Mouse (Mus musculus): ENCODE measurements around the gene Dpy19l1. TPM values are rescaled to one million over a fixed set of nuclear protein-coding genes. Genes with fewer than 3 reads are reported as not detected.

Dpy19l1 gene
- polyA plus RNA-seq, 1 experiment, result 20.1 TPM

GRCm38 (mm10) chr9:24467186-24467585 lies 35.8 kb downstream of the Dpy19l1 start:
- Histone ChIP-seq H3ac (ENCODE audit: control insufficient read depth, insufficient read length, low read depth) (no peak overlapping the region), H3K79me3 (ENCODE audit: low read depth) (no peaks in the 10 kb centered on the region), H3K27me3 (ENCODE audit: control insufficient read depth, insufficient read depth, insufficient read length) (no peaks in the 10 kb centered on the region), H3K4me3 (ENCODE audit: insufficient read depth, poor library complexity, severe bottlenecking) (no peak overlapping the region), H3K36me3 (ENCODE audit: control insufficient read depth, insufficient read depth) (peaks cover 10% of the 10 kb centered on the region), H3K79me2 (ENCODE audit: control insufficient read depth, insufficient read depth) (peaks cover 22% of the 10 kb centered on the region)
- TF ChIP-seq USF1 (IDR thresholded peaks at IDR 0.05; ENCODE audit: low read depth), result no peak
- TF ChIP-seq MAX (IDR thresholded peaks at IDR 0.05), result no peak
- no peak for TF ChIP-seq CEBPB (IDR thresholded peaks at IDR 0.05; ENCODE audit: low read depth)
- TF ChIP-seq MYOG (IDR thresholded peaks at IDR 0.05; ENCODE audit: control insufficient read depth, extremely low read depth, insufficient read length), result no peak
- TF ChIP-seq FOSL1 (IDR thresholded peaks at IDR 0.05; ENCODE audit: insufficient read depth, low read length, poor library complexity, severe bottlenecking), result no peak
- TF ChIP-seq MYOD1 (IDR thresholded peaks at IDR 0.05; ENCODE audit: control insufficient read depth, insufficient read length, low read depth), result no peak
- TF ChIP-seq CTCF (IDR thresholded peaks at IDR 0.05; ENCODE audit: control insufficient read depth, insufficient read depth, insufficient read length), result no peak

DNA sequence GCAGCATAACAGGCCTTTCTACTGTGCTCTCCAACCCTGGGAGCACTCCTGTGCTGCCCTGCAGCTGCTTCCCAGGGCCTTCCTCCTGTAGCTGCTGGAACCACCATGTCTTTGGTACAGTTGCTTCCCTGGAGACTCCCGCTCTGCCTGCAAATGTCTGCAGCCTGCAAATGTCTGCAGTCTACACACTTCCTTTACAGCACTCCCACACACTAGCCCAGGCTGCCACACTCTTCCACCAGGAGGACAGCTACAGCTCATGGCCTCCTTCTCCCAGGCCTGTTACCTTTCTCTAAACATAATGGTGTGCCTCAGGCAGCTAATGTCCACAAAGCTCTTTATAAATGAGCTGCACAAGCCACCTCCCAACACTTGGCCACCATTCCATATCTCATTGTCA lies 36.3 kb downstream of the Dpy19l1 start:
- H3K4me3 ChIP-seq (ENCODE audit: insufficient read depth, poor library complexity, severe bottlenecking), result no peak overlapping the region

DNA sequence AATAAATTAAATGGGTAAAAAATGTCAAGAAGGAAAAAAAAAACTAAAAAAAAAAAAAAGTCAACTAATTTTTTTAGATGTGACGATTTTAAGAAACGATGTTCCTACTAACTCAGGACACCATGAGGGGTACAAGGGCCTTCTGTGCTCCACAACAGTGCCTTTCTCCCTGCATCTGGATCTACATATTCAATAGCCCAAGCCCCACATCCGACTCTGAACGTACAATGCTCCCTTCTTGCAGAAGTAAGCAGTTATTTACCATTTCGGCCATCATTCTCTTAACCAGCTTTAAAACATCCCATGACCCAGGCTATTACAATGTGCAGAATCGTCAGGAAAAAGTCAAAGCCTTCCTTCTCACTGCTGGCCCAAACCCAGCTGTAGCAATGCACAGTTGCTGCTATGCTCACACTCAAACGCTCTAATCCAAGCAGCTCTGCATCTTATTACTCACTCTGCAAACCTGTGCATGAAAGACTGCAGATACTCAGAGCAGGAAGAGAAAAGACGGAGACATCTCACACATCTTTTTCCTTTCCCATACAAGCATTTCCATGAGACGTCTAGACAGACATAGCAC lies 41.5 kb downstream of the Dpy19l1 start:
- no peak for TF ChIP-seq CEBPB (IDR thresholded peaks at IDR 0.05; ENCODE audit: low read depth)
- TF ChIP-seq MYOG (IDR thresholded peaks at IDR 0.05; ENCODE audit: control insufficient read depth, extremely low read depth, insufficient read length), result no peak

More for the DNA sequence above, 36.3 kb downstream of the Dpy19l1 start:
- H3K27me3 ChIP-seq (ENCODE audit: control insufficient read depth, insufficient read depth, insufficient read length), result no peaks in the 10 kb centered on the region
- H3K79me2 ChIP-seq (ENCODE audit: control insufficient read depth, insufficient read depth), result peaks cover 20% of the 10 kb centered on the region
- H3K36me3 ChIP-seq (ENCODE audit: control insufficient read depth, insufficient read depth), result peaks cover 10% of the 10 kb centered on the region
- no peak overlapping the region for H3ac ChIP-seq (ENCODE audit: control insufficient read depth, insufficient read length, low read depth)
- TF ChIP-seq CEBPB (IDR thresholded peaks at IDR 0.05; ENCODE audit: low read depth) (no peak), CTCF (IDR thresholded peaks at IDR 0.05; ENCODE audit: control insufficient read depth, insufficient read depth, insufficient read length) (no peak), MYOG (IDR thresholded peaks at IDR 0.05; ENCODE audit: control insufficient read depth, extremely low read depth, insufficient read length) (no peak), MAX (IDR thresholded peaks at IDR 0.05) (no peak), USF1 (IDR thresholded peaks at IDR 0.05; ENCODE audit: low read depth) (no peak)
- H3K79me3 ChIP-seq (ENCODE audit: low read depth), result no peaks in the 10 kb centered on the region

GRCm38 (mm10) chr9:24453833-24454232 lies 49.1 kb downstream of the Dpy19l1 start:
- H3K79me2 ChIP-seq (ENCODE audit: control insufficient read depth, insufficient read depth), result no peaks in the 10 kb centered on the region
- H3K79me3 ChIP-seq (ENCODE audit: low read depth), result peaks cover 3% of the 10 kb centered on the region
- no peak for TF ChIP-seq MYOD1 (IDR thresholded peaks at IDR 0.05; ENCODE audit: control insufficient read depth, insufficient read length, low read depth)
- no peak for TF ChIP-seq USF1 (IDR thresholded peaks at IDR 0.05; ENCODE audit: low read depth)
- no peak for TF ChIP-seq FOSL1 (IDR thresholded peaks at IDR 0.05; ENCODE audit: insufficient read depth, low read length, poor library complexity, severe bottlenecking)
- TF ChIP-seq CEBPB (IDR thresholded peaks at IDR 0.05; ENCODE audit: low read depth), result no peak
- no peak for TF ChIP-seq MAX (IDR thresholded peaks at IDR 0.05)
- no peak for TF ChIP-seq MYOG (IDR thresholded peaks at IDR 0.05; ENCODE audit: control insufficient read depth, extremely low read depth, insufficient read length)
- no peak for TF ChIP-seq CTCF (IDR thresholded peaks at IDR 0.05; ENCODE audit: control insufficient read depth, insufficient read depth, insufficient read length)

More for the DNA sequence above, 41.5 kb downstream of the Dpy19l1 start:
- Histone ChIP-seq H3K4me3 (ENCODE audit: insufficient read depth, poor library complexity, severe bottlenecking) (no peak overlapping the region), H3K27me3 (ENCODE audit: control insufficient read depth, insufficient read depth, insufficient read length) (no peaks in the 10 kb centered on the region), H3K79me3 (ENCODE audit: low read depth) (peaks cover 1% of the 10 kb centered on the region), H3ac (ENCODE audit: control insufficient read depth, insufficient read length, low read depth) (no peak overlapping the region), H3K36me3 (ENCODE audit: control insufficient read depth, insufficient read depth) (peaks cover 11% of the 10 kb centered on the region), H3K79me2 (ENCODE audit: control insufficient read depth, insufficient read depth) (peaks cover 8% of the 10 kb centered on the region)

DNA sequence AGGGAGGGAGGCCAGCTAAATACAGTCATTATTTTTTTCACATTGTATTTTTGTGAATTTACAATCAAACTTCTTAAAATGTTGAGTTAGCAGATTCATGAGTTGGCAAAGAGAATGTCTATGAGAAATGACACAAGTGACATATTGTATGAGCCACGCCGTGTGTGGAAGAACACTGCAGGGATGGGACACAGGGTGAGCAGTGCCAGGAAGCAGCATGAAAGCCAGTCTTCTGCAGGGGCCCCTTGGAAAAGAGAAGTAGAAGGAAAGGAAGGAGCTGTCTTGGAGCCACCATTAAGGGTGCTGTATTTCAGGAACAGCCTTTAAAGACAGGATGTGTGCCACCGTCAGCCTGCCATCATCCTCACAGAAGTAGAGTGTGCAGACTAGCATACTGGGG lies 52.0 kb downstream of the Dpy19l1 start:
- no peaks in the 10 kb centered on the region for H3K79me2 ChIP-seq (ENCODE audit: control insufficient read depth, insufficient read depth)
- H3ac ChIP-seq (ENCODE audit: control insufficient read depth, insufficient read length, low read depth), result no peak overlapping the region
- H3K4me3 ChIP-seq (ENCODE audit: insufficient read depth, poor library complexity, severe bottlenecking), result no peak overlapping the region
- peaks cover 1% of the 10 kb centered on the region for H3K79me3 ChIP-seq (ENCODE audit: low read depth)
- H3K36me3 ChIP-seq (ENCODE audit: control insufficient read depth, insufficient read depth), result peaks cover 35% of the 10 kb centered on the region
- H3K27me3 ChIP-seq (ENCODE audit: control insufficient read depth, insufficient read depth, insufficient read length), result no peaks in the 10 kb centered on the region
- TF ChIP-seq CTCF (IDR thresholded peaks at IDR 0.05; ENCODE audit: control insufficient read depth, insufficient read depth, insufficient read length) (no peak), CEBPB (IDR thresholded peaks at IDR 0.05; ENCODE audit: low read depth) (no peak), USF1 (IDR thresholded peaks at IDR 0.05; ENCODE audit: low read depth) (no peak), MYOD1 (IDR thresholded peaks at IDR 0.05; ENCODE audit: control insufficient read depth, insufficient read length, low read depth) (no peak), MAX (IDR thresholded peaks at IDR 0.05) (no peak), FOSL1 (IDR thresholded peaks at IDR 0.05; ENCODE audit: insufficient read depth, low read length, poor library complexity, severe bottlenecking) (no peak), MYOG (IDR thresholded peaks at IDR 0.05; ENCODE audit: control insufficient read depth, extremely low read depth, insufficient read length) (no peak)

More at GRCm38 (mm10) chr9:24453833-24454232, 49.1 kb downstream of the Dpy19l1 start:
- Histone ChIP-seq H3K36me3 (ENCODE audit: control insufficient read depth, insufficient read depth) (peaks cover 30% of the 10 kb centered on the region), H3K27me3 (ENCODE audit: control insufficient read depth, insufficient read depth, insufficient read length) (no peaks in the 10 kb centered on the region), H3ac (ENCODE audit: control insufficient read depth, insufficient read length, low read depth) (no peak overlapping the region), H3K4me3 (ENCODE audit: insufficient read depth, poor library complexity, severe bottlenecking) (no peak overlapping the region)

DNA sequence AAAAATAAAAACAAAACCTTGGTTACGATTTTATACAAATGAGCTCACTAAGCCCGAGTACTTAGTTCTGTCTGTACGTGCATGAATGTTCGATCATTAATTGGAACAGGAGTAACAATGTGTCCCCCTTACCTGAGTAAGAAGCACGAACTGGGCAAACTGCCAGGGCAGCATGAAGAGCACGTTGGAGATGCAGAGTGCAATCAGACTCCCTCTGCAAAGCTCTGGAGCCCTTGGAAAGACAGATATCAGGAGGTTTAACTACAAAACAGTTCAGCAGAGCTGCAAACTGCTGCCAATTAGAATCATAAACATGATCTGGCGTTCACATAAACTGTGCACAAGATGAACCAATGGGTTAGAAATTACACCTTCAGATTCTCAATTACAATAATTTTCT lies 52.4 kb downstream of the Dpy19l1 start:
- Histone ChIP-seq H3K79me2 (ENCODE audit: control insufficient read depth, insufficient read depth) (no peaks in the 10 kb centered on the region), H3ac (ENCODE audit: control insufficient read depth, insufficient read length, low read depth) (no peak overlapping the region)

More for the DNA sequence above, 52.4 kb downstream of the Dpy19l1 start:
- H3K27me3 ChIP-seq (ENCODE audit: control insufficient read depth, insufficient read depth, insufficient read length), result no peaks in the 10 kb centered on the region
- H3K36me3 ChIP-seq (ENCODE audit: control insufficient read depth, insufficient read depth), result peaks cover 35% of the 10 kb centered on the region
- no peak for TF ChIP-seq CTCF (IDR thresholded peaks at IDR 0.05; ENCODE audit: control insufficient read depth, insufficient read depth, insufficient read length)
- no peak for TF ChIP-seq MYOD1 (IDR thresholded peaks at IDR 0.05; ENCODE audit: control insufficient read depth, insufficient read length, low read depth)
- no peak for TF ChIP-seq FOSL1 (IDR thresholded peaks at IDR 0.05; ENCODE audit: insufficient read depth, low read length, poor library complexity, severe bottlenecking)
- TF ChIP-seq MAX (IDR thresholded peaks at IDR 0.05), result no peak
- no peak for TF ChIP-seq USF1 (IDR thresholded peaks at IDR 0.05; ENCODE audit: low read depth)
- no peak for TF ChIP-seq MYOG (IDR thresholded peaks at IDR 0.05; ENCODE audit: control insufficient read depth, extremely low read depth, insufficient read length)
- TF ChIP-seq CEBPB (IDR thresholded peaks at IDR 0.05; ENCODE audit: low read depth), result no peak
- peaks cover 1% of the 10 kb centered on the region for H3K79me3 ChIP-seq (ENCODE audit: low read depth)
- H3K4me3 ChIP-seq (ENCODE audit: insufficient read depth, poor library complexity, severe bottlenecking), result no peak overlapping the region
